Mouse (Mus musculus) heart, postnatal 14 days (tissue): ENCODE data around the gene Ppp1r14b. TPM values are rescaled to one million over a fixed set of nuclear protein-coding genes. Genes with fewer than 3 reads are reported as not detected.

Source experiments
- DNase-seq, 2 experiments: peaks; one replicate each; pipeline ENCODE4 v3.0.0; 2021 to 2022
- intact Hi-C: fragments of 180-260 bp; cut with DNase I; formaldehyde crosslinking; loops from one replicate; pipeline ENCODE4 v1.15.1; 2025
- total RNA-seq, 2 experiments: library from RNA; stranded (reverse); gene quantifications; 2 replicates each; pipeline ENCODE4 v1.2.3; 2021

The Ppp1r14b gene
- total RNA-seq, 2 experiments from 2014 or later: 89.8 to 120 TPM

- intact Hi-C loops: loop anchor here (2.0 kb wide), 1 partner anchor 17 kb away; the partner anchor contains the start of gene Catsperz
- DNase-seq: peak; percentile 97 to 99
Measured at GRCm38 (mm10) chr19:6941372-6942248, 33.2 kb upstream of the Ppp1r14b start, which contains the start of gene Bad. Bad (plus strand) TSS chr19:6941861.

GRCm38 (mm10) chr19:6942249-6942691, 32.5 kb upstream of the Ppp1r14b start, which contains the start of gene Gpr137:
Gpr137 (minus strand) TSS chr19:6942480.
- peak; percentile 94 to 95 for DNase-seq
- intact Hi-C loops: no loop called here

DNA sequence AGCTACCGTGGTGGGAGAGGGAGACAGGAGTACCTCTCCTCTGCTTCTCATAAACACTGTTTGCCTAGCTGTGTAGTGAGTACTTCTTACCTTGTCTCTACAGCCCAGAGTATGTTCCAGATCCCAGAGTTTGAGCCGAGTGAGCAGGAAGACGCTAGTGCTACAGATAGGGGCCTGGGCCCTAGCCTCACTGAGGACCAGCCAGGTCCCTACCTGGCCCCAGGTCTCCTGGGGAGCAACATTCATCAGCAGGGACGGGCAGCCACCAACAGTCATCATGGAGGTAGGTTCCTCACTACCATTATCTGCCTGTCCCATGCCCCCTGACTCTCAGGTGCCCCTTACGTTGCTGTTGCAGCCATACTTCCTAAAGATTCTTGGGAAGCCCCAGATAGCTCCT, 32.0 kb upstream of the Ppp1r14b start:
- no peak for DNase-seq
- intact Hi-C loops: no loop called here

DNA sequence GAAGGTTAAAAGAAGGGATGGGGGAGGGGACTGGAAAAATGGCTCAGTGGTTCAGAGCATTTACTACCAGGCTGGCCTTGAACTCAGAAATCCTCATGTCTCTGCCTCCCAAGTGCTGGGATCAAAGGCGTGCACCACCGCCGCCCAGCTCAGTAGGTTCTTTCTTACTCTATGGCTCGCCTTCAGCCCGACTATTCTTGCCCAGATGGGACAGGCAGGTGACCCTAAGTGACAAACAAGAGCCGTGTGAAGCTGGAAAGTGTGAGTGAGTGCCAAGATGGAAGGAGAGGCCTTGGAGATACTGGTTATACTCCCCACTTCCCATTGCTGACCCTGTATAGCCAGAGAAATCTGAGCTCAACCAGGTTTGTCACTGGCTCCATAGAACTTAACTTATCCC, 31.1 kb upstream of the Ppp1r14b start:
- intact Hi-C loops: no loop called here
- DNase-seq: no peak

DNA sequence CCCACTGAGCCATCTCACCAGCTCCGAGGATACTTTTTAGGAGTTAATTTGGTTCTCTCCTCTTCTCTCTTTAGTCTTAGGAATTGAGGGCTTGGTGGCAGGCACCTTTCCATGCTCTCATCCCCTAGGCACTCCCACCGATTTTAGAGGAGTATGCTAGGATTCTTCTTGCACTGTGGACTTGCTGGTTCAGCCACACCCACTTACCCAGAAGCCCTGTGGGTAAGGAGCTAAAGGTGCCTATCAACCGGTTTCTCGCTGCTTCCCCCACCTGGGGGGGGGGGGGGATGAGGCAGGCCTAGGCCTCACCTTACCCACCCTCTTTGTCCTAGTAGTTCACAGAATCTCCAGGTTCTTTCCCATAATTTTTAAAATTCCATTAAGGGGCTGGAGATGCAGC, 27.0 kb upstream of the Ppp1r14b start:
- no peak for DNase-seq
- intact Hi-C loops: loop anchor here (5.0 kb wide), 1 partner anchor 700 kb away; no protein-coding TSS in a partner anchor

DNA sequence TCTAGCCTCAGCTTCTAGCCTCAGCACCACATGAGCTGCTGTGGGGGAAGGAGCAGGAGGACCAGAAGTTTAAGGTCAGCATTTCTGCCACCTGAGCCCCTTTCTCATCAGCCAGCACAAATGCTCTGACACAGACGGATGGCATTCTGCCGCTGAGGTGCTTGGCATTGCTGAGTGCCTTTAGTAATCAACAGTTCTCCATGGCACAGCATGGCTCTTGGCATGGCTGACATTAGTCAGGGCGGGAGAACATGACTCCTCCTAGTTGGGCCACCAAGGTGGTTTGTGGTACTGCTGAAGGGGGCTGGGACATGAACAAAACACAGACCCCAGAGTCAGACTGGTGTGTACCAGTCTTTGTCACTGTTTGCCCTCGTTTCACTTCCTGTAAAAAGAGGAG, 26.6 kb upstream of the Ppp1r14b start:
- DNase-seq: no peak
- intact Hi-C loops: loop anchor here (5.0 kb wide), 1 partner anchor 701 kb away; no protein-coding TSS in a partner anchor

GRCm38 (mm10) chr19:6949532-6949931, 25.2 kb upstream of the Ppp1r14b start:
- intact Hi-C loops: loop anchor here (5.0 kb wide), 1 partner anchor 702 kb away; no protein-coding TSS in a partner anchor
- DNase-seq: no peak

DNA sequence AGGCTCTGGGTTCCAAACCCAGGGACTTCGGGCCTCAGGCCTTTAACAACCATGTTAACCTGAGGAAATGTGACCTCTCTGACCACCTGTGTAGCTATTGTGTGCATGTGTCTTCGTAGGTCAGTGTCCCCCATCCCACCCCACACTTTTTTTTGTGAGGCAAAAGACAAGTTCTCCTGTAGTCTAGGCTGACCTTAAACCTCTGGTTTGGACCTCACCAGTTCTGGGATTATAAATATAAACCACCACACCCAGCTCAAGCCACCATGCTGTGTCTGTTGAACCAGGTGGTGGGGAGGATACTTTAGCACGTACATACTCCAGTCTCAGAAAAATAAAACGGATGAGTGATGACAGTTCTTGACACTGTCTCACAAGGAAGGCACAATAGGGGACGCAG, 24.8 kb upstream of the Ppp1r14b start:
- no peak for DNase-seq
- intact Hi-C loops: loop anchor here (5.0 kb wide), 1 partner anchor 703 kb away; no protein-coding TSS in a partner anchor

- intact Hi-C loops: no loop called here
Measured at GRCm38 (mm10) chr19:6950613-6951153, 24.1 kb upstream of the Ppp1r14b start.

GRCm38 (mm10) chr19:6951381-6951968, 23.3 kb upstream of the Ppp1r14b start:
- intact Hi-C loops: no loop called here
- peak; percentile 92 to 95 for DNase-seq

More at GRCm38 (mm10) chr19:6950613-6951153, 24.1 kb upstream of the Ppp1r14b start:
- peak; percentile 47 to 53 for DNase-seq

- DNase-seq: peak; percentile 86 to 90
- intact Hi-C loops: no loop called here
Measured at GRCm38 (mm10) chr19:6951994-6952711, 22.6 kb upstream of the Ppp1r14b start.

GRCm38 (mm10) chr19:6952712-6953037, 22.1 kb upstream of the Ppp1r14b start:
- intact Hi-C loops: no loop called here
- DNase-seq: peak; percentile 55 to 57

DNA sequence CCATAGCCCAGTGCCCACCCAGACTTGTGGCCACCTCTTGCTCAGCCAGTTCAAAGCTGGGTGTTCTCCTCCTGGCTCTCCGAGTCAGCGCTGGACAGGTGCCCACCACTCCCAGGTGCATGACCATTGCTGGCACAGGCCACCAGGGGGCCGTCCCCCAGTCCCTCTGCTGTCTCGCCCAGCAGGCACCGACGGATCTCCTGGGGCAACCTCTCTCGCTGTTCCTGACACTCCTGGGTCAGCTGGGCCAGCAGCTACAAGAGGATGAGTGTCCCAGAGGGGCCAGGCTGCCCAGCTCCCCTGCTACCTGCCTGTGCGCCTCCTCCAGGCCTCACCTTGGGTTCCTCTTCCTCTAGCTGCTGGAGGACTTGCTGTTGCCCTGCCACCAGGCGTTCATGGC, 20.7 kb upstream of the Ppp1r14b start:
- intact Hi-C loops: loop anchor here (2.0 kb wide), 1 partner anchor 15 kb away; no protein-coding TSS in a partner anchor
- peak in 1 of 2 experiments; percentile 67 for DNase-seq

GRCm38 (mm10) chr19:6955424-6955823, 19.3 kb upstream of the Ppp1r14b start:
- peak in 1 of 2 experiments; percentile 50 for DNase-seq
- intact Hi-C loops: loop anchor here (2.0 kb wide), 1 partner anchor 13 kb away; no protein-coding TSS in a partner anchor

DNA sequence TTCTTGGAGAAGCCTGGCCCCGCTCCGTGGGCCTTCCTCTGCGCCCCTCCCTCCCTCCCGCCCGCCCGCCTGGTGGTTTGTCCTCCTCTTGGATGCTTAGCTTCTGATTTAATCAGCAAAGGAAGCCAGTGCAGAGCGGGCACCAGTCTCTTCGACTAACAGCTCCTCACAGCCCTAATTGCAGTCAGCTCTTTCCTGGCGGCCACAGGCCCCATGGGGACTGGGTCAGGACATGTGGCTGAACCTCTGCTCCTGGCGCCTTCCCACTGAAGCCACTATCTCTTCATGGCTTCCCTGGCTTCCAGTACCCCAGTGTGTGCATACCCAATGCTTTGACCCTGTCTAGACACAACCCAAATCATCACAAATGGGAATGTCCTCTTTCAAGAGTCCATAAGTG, 18.3 kb upstream of the Ppp1r14b start:
- no peak for DNase-seq
- intact Hi-C loops: no loop called here

DNA sequence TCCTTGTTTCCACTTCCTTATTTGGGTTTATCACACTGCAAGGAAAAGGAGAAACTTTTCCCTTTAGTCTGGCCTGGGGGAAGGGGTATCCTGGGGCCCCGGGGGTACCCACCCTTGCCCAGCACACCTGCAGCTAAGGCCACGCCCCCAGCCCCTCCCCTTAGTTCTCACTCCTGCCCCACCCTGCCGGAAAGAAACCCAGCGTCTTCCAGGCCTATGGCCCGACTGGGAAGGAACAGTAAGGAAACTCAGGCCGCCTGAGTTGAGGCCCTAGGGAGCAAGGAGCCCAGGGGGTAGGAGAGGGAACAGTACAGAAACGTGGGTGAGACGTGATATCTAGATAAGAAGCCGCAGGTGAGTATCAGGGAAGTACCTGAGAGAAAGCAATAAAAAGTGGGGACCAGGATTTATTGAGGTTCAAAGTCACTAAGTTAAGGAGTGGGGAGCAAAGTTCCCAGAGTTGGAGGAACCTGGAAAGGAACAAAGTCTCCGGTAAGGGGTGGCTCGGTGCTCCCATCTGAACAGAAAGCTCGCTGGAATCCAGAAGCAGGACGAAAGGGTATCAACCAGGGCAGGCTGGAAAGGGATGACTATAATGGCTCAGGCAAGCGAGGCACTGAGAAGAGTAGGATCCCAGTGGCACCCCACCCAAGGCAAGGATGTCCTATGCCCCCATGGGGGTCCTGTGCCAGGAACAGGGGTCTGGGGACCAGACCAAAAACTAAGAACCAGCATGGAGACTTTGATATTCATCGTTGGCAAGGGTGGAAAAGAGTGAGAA, 6.1 kb upstream of the Ppp1r14b start:
- intact Hi-C loops: loop anchor here (2.0 kb wide), 1 partner anchor 14 kb away; no protein-coding TSS in a partner anchor
- no peak for DNase-seq

- DNase-seq: no peak
- intact Hi-C loops: loop anchor here (2.0 kb wide), 1 partner anchor 14 kb away; no protein-coding TSS in a partner anchor
Measured at GRCm38 (mm10) chr19:6969291-6969664, 5.5 kb upstream of the Ppp1r14b start.

- peak; percentile 87 to 89 for DNase-seq
Measured at GRCm38 (mm10) chr19:6969665-6970381, 4.9 kb upstream of the Ppp1r14b start.

More at GRCm38 (mm10) chr19:6969665-6970381, 4.9 kb upstream of the Ppp1r14b start:
- intact Hi-C loops: loop anchor here (1.0 to 2.0 kb wide), 2 partner anchors 15 to 46 kb away; no protein-coding TSS in a partner anchor
